Mouse (Mus musculus) gastrocnemius, postnatal 10 days (tissue): ENCODE data around the gene Zfp318. TPM values are rescaled to one million over a fixed set of nuclear protein-coding genes. Genes with fewer than 3 reads are reported as not detected.

Experiments
- DNase-seq: peaks from one replicate; pipeline ENCODE4 v3.0.0; 2021; ENCODE audit warnings: mixed read lengths
- total RNA-seq, 2 experiments: library from RNA; stranded (reverse); gene quantifications; 2 replicates each; pipeline ENCODE4 v1.2.3; 2021

Zfp318 gene
- total RNA-seq, 2 experiments from 2014 or later, result 17.5 to 24.1 TPM

DNA sequence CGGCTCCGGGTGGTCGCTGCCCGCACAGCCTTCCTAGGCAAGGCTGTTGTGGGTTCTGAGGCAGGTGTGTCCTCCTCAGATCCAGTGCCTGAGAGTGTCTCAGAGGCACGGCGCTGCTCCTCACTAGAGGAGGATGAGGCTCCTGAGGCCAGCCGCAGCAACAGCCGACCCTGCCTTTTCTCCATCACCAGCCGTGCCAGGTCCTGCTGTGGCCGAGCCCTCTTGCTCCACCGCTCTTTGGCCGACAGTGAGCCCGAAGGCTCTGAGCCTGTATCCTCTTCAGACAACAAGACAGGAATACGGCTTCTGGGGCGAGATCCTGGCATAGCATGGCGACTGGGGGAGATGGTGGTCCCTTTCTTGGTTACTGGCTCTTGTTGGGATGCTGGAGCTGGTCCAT, 62.7 kb downstream of the Zfp318 start:
- DNase-seq, result no peak

- DNase-seq, result no peak
Observed at GRCm38 (mm10) chr17:46452683-46453082, 69.2 kb downstream of the Zfp318 start.

DNA sequence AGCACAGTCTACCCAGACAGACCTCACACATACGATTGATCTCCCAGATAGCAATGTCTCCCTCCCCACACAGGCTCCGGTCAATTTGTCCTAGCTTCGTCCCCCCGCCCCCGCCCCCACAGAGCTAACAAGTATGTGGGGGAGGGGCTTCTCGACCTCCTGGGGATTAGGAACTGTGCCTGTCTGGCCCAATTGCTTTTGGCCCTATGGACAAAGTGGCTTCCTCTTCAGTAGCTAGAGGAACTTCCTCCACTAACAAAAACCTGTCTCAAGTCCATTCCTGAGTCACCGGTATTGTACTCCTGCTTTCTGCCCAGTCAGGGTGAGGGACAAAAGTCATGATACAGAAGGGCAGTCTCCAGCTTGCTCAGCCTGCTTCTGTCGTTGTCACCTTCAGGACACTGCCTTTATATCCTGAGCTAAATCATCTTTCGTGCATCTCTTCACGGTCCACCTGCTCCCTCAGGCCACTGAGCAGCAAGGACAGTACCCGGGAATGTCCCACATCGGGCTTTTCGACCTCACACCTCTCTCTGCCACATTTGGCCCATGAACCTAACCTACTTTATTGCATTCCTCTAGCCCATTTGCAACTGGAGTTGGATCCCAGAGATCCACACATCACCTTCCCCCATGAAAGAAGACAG, 69.9 kb downstream of the Zfp318 start:
- DNase-seq, result no peak

DNA sequence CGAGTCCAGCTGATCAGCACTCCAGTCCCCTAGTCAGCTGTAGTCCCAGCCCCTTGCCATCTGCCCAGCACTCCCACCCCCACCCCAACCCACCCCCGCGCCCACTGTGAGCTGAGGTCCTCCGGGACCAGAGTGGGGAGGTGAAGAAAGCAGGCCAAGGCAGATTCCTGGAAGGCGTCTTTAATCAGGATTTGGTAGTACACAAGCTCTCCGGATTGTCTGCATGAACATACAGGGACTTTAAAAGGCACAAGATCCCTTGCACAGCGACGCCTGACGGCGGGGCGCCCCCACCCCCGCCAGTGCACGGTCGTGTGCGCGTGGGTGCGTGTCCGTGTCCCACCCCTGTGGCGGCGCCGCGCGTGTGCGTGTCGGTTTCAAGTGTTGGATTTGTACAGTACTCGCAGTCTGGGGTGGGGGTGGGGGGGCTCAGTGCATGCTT, 70.5 kb downstream of the Zfp318 start:
- no peak for DNase-seq

- no peak for DNase-seq
Observed at GRCm38 (mm10) chr17:46454539-46454938, 71.0 kb downstream of the Zfp318 start.

- peak; percentile 51 for DNase-seq
Observed at GRCm38 (mm10) chr17:46455110-46455691, 71.7 kb downstream of the Zfp318 start.

DNA sequence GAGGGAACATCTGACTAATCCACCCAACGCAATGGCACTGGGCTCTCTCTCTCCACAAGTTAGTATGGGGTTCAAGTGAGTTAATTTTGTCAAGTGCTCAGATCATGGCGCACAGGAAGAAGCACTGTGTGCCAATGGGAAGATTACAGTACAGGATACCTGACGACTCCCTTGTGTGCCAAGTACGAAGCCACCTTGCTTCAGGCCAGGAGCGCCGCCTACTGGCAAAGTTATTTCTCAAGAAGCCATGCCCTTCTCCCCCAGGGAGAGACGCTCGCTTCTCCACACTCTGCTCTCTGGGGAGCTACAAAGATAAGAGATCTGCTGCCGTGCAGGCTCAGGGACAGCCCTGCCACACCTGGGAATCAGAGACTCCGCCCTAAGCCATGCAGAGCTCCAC, 74.3 kb downstream of the Zfp318 start:
- peak; percentile 64 for DNase-seq

DNA sequence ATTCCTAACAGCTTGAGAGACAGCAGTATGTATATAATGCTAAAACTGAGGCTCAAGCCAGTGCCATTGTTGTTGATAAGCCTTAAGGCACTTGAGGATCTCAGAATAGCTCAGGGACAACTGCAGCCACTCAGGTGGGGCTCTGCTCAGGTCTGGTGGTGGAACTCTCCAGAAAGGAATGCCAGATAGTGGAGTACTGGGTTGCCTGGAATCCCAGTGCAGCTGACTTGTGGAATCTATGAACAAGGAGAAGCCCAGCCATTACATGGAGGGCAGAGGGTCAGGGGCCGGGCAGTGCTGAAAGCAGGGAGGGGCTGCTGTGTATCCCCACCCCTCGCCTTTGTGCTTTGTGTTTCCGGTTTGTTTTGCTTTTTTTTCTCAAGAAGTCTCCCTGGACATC, 74.9 kb downstream of the Zfp318 start:
- no peak for DNase-seq

GRCm38 (mm10) chr17:46460673-46461072, 77.1 kb downstream of the Zfp318 start:
- no peak for DNase-seq

- no peak for DNase-seq
Observed at GRCm38 (mm10) chr17:46461347-46461746, 77.8 kb downstream of the Zfp318 start.

GRCm38 (mm10) chr17:46462226-46462625, 78.7 kb downstream of the Zfp318 start:
- DNase-seq, result no peak

- no peak for DNase-seq
Observed at GRCm38 (mm10) chr17:46467830-46468229, 84.3 kb downstream of the Zfp318 start.

Other genes starting within 250 kb of the Zfp318 start
- gene Rsph9, start 239.5 kb upstream of the Zfp318 start, total RNA-seq, result under 1 TPM; 0.49 to 0.84 TPM
- gene Mad2l1bp, start 230.2 kb upstream of the Zfp318 start, total RNA-seq, result 10 to 100 TPM; 14.0 to 14.7 TPM
- gene Gtpbp2, start 222.7 kb upstream of the Zfp318 start, total RNA-seq, result 10 to 100 TPM; 44.9 to 59.2 TPM
- gene Polh, start 181.1 kb upstream of the Zfp318 start, total RNA-seq, result 10 to 100 TPM; 13.7 to 14.9 TPM
- gene Xpo5, start 180.9 kb upstream of the Zfp318 start, total RNA-seq, result 10 to 100 TPM; 15.8 to 18.8 TPM
- 10 to 100 TPM; 18.5 to 21.8 TPM for gene Polr1c, start 135.7 kb upstream of the Zfp318 start, total RNA-seq
- 10 to 100 TPM; 53.6 to 66.6 TPM for gene Yipf3, start 135.7 kb upstream of the Zfp318 start, total RNA-seq
- gene Lrrc73, start 130.2 kb upstream of the Zfp318 start, total RNA-seq, result under 1 TPM; 0.54 to 0.79 TPM
- 10 to 100 TPM; 42.3 to 64.0 TPM for gene Tjap1, start 100.7 kb upstream of the Zfp318 start, total RNA-seq
- gene Dlk2, start 86.3 kb upstream of the Zfp318 start, total RNA-seq, result under 1 TPM; 0.35 to 0.79 TPM
- gene Abcc10, start 55.4 kb upstream of the Zfp318 start, total RNA-seq, result 1 to 10 TPM; 3.5 to 4.2 TPM
- 1 to 10 TPM; 1.9 to 2.0 TPM for gene Crip3, start 45.2 kb downstream of the Zfp318 start, total RNA-seq
- gene Slc22a7, start 54.7 kb downstream of the Zfp318 start, total RNA-seq, result under 1 TPM in 1 of 2 experiments, not detected in 1; 0.36 TPM
- gene Ttbk1, start 103.9 kb downstream of the Zfp318 start, total RNA-seq, result 1 to 10 TPM; 3.9 to 4.5 TPM
- gene Dnph1, start 113.0 kb downstream of the Zfp318 start, total RNA-seq, result 1 to 10 TPM; 4.9 to 5.2 TPM
- 10 to 100 TPM; 11.3 to 11.5 TPM for gene Cul9, start 162.7 kb downstream of the Zfp318 start, total RNA-seq
- 10 to 100 TPM; 66.9 to 75.5 TPM for gene Srf, start 172.4 kb downstream of the Zfp318 start, total RNA-seq
- gene Ptk7, start 245.8 kb downstream of the Zfp318 start, total RNA-seq, result 10 to 100 TPM; 12.6 to 19.3 TPM